Mouse (Mus musculus): ENCODE measurements around the gene Pfkfb4. TPM values are rescaled to one million over a fixed set of nuclear protein-coding genes. Genes with fewer than 3 reads are reported as not detected.

The Pfkfb4 gene
- polyA plus RNA-seq, 1 experiment: 44.5 TPM

GRCm38 (mm10) chr9:109060184-109060897 is 68.8 kb downstream of the Pfkfb4 start:
- Histone ChIP-seq H3K4me3 (ENCODE audit: insufficient read depth, low read length) (no peak overlapping the region), H3K27ac (ENCODE audit: insufficient read depth, low read depth, low read length) (no peak overlapping the region), H3K4me1 (ENCODE audit: control insufficient read depth, insufficient read depth, low read length) (peaks cover 27% of the 10 kb centered on the region)
- TF ChIP-seq CTCF (IDR thresholded peaks at IDR 0.05; ENCODE audit: low read depth, low read length): no peak
- TF ChIP-seq POLR2A (IDR thresholded peaks at IDR 0.05; ENCODE audit: borderline replicate concordance, low read depth, low read length): no peak

- no peak overlapping the region for H3K27ac ChIP-seq (ENCODE audit: insufficient read depth, low read depth, low read length)
- H3K4me3 ChIP-seq (ENCODE audit: insufficient read depth, low read length): no peak overlapping the region
- no peak for TF ChIP-seq CTCF (IDR thresholded peaks at IDR 0.05; ENCODE audit: low read depth, low read length)
- TF ChIP-seq POLR2A (IDR thresholded peaks at IDR 0.05; ENCODE audit: borderline replicate concordance, low read depth, low read length): no peak
- peaks cover 22% of the 10 kb centered on the region for H3K4me1 ChIP-seq (ENCODE audit: control insufficient read depth, insufficient read depth, low read length)
Observed at GRCm38 (mm10) chr9:109060898-109061295, 69.3 kb downstream of the Pfkfb4 start.

GRCm38 (mm10) chr9:109068095-109068735 is 76.6 kb downstream of the Pfkfb4 start:
- TF ChIP-seq CTCF (IDR thresholded peaks at IDR 0.05; ENCODE audit: low read depth, low read length): no peak
- no peak for TF ChIP-seq POLR2A (IDR thresholded peaks at IDR 0.05; ENCODE audit: borderline replicate concordance, low read depth, low read length)
- Histone ChIP-seq H3K4me1 (ENCODE audit: control insufficient read depth, insufficient read depth, low read length) (peaks cover 3% of the 10 kb centered on the region), H3K4me3 (ENCODE audit: insufficient read depth, low read length) (no peak overlapping the region), H3K27ac (ENCODE audit: insufficient read depth, low read depth, low read length) (no peak overlapping the region)

GRCm38 (mm10) chr9:109073661-109074573 is 82.3 kb downstream of the Pfkfb4 start, which contains the start of gene Atrip:
TSS of gene Atrip (minus strand) at chr9:109074124.
- Histone ChIP-seq H3K27ac (ENCODE audit: insufficient read depth, low read depth, low read length) (peak within 1 kb of the TSS; percentile 37; the same call in 1 of the 2 replicates), H3K4me3 (ENCODE audit: insufficient read depth, low read length) (peak within 1 kb of the TSS; percentile 82), H3K4me1 (ENCODE audit: control insufficient read depth, insufficient read depth, low read length) (peaks cover 7% of the 10 kb centered on the region)
- TF ChIP-seq POLR2A (IDR thresholded peaks at IDR 0.05; ENCODE audit: borderline replicate concordance, low read depth, low read length): no peak
- TF ChIP-seq CTCF (IDR thresholded peaks at IDR 0.05; ENCODE audit: low read depth, low read length): no peak

- Histone ChIP-seq H3K27ac (ENCODE audit: insufficient read depth, low read depth, low read length) (no peak overlapping the region), H3K4me3 (ENCODE audit: insufficient read depth, low read length) (no peak overlapping the region), H3K4me1 (ENCODE audit: control insufficient read depth, insufficient read depth, low read length) (peaks cover 8% of the 10 kb centered on the region)
- no peak for TF ChIP-seq CTCF (IDR thresholded peaks at IDR 0.05; ENCODE audit: low read depth, low read length)
- TF ChIP-seq POLR2A (IDR thresholded peaks at IDR 0.05; ENCODE audit: borderline replicate concordance, low read depth, low read length): no peak
Observed at GRCm38 (mm10) chr9:109080516-109080915, 88.9 kb downstream of the Pfkfb4 start.

GRCm38 (mm10) chr9:109081749-109082123 is 90.2 kb downstream of the Pfkfb4 start:
- H3K27ac ChIP-seq (ENCODE audit: insufficient read depth, low read depth, low read length): peak overlapping the region; percentile 26
- H3K4me1 ChIP-seq (ENCODE audit: control insufficient read depth, insufficient read depth, low read length): peaks cover 8% of the 10 kb centered on the region
- TF ChIP-seq CTCF (IDR thresholded peaks at IDR 0.05; ENCODE audit: low read depth, low read length): no peak
- TF ChIP-seq POLR2A (IDR thresholded peaks at IDR 0.05; ENCODE audit: borderline replicate concordance, low read depth, low read length): no peak
- H3K4me3 ChIP-seq (ENCODE audit: insufficient read depth, low read length): peak overlapping the region; percentile 86

Other genes with a start within 250 kb of the Pfkfb4 start
- gene Ip6k2, start 208.0 kb upstream of the Pfkfb4 start, polyA plus RNA-seq (2012; ENCODE audit: insufficient read depth, insufficient read length, missing spikeins): 37.3 and 40.7 TPM in 2 replicates
- gene Nckipsd, start 183.4 kb upstream of the Pfkfb4 start, polyA plus RNA-seq (2012; ENCODE audit: insufficient read depth, insufficient read length, missing spikeins): 25.6 and 29.0 TPM in 2 replicates
- 2.1 and 2.2 TPM in 2 replicates for gene Celsr3, start 165.5 kb upstream of the Pfkfb4 start, polyA plus RNA-seq (2012; ENCODE audit: insufficient read depth, insufficient read length, missing spikeins)
- 19.0 and 20.8 TPM in 2 replicates for gene Slc26a6, start 138.5 kb upstream of the Pfkfb4 start, polyA plus RNA-seq (2012; ENCODE audit: insufficient read depth, insufficient read length, missing spikeins)
- not detected in 2 replicates for gene Tmem89, start 77.2 kb upstream of the Pfkfb4 start, polyA plus RNA-seq (2012; ENCODE audit: insufficient read depth, insufficient read length, missing spikeins)
- 116 and 123 TPM in 2 replicates for gene Uqcrc1, start 55.1 kb upstream of the Pfkfb4 start, polyA plus RNA-seq (2012; ENCODE audit: insufficient read depth, insufficient read length, missing spikeins)
- 0.17 and 0.78 TPM in 2 replicates for gene Col7a1, start 38.2 kb upstream of the Pfkfb4 start, polyA plus RNA-seq (2012; ENCODE audit: insufficient read depth, insufficient read length, missing spikeins)
- gene Ucn2, start 5.8 kb upstream of the Pfkfb4 start, polyA plus RNA-seq (2012; ENCODE audit: insufficient read depth, insufficient read length, missing spikeins): not detected in 2 replicates
- gene Shisa5, start 46.8 kb downstream of the Pfkfb4 start, polyA plus RNA-seq (2012; ENCODE audit: insufficient read depth, insufficient read length, missing spikeins): 324 and 428 TPM in 2 replicates
- gene Trex1, start 68.0 kb downstream of the Pfkfb4 start, polyA plus RNA-seq (2012; ENCODE audit: insufficient read depth, insufficient read length, missing spikeins): 88.4 and 110 TPM in 2 replicates
- gene Atrip, start 82.3 kb downstream of the Pfkfb4 start, polyA plus RNA-seq (2012; ENCODE audit: insufficient read depth, insufficient read length, missing spikeins): 7.2 and 9.9 TPM in 2 replicates
- 6.4 and 8.8 TPM in 2 replicates for gene Ccdc51, start 90.7 kb downstream of the Pfkfb4 start, polyA plus RNA-seq (2012; ENCODE audit: insufficient read depth, insufficient read length, missing spikeins)
- 299 and 308 TPM in 2 replicates for gene Tma7, start 90.8 kb downstream of the Pfkfb4 start, polyA plus RNA-seq (2012; ENCODE audit: insufficient read depth, insufficient read length, missing spikeins)
- gene Plxnb1, start 103.6 kb downstream of the Pfkfb4 start, polyA plus RNA-seq (2012; ENCODE audit: insufficient read depth, insufficient read length, missing spikeins): not detected in 2 replicates
- not detected in 2 replicates for gene Fbxw21, start 170.3 kb downstream of the Pfkfb4 start, polyA plus RNA-seq (2012; ENCODE audit: insufficient read depth, insufficient read length, missing spikeins)
- not detected in 2 replicates for gene Fbxw13, start 204.2 kb downstream of the Pfkfb4 start, polyA plus RNA-seq (2012; ENCODE audit: insufficient read depth, insufficient read length, missing spikeins)
- gene Fbxw20, start 243.0 kb downstream of the Pfkfb4 start, polyA plus RNA-seq (2012; ENCODE audit: insufficient read depth, insufficient read length, missing spikeins): not detected in 2 replicates